Mouse (Mus musculus) liver, embryonic 15.5 days (tissue): ENCODE measurements at regions not wholly inside any gene's neighbourhood (a gene's known extent, or its start where the extent isn't known, plus 50 kb on each side); places are given as distances from the start of the nearest gene placed in this dataset.

Experiments
- ATAC-seq: fragments of 200-750 bp; cut with Nextera tagmentation; 2 replicates; pipeline ENCODE4 v1.8.0; 2017; ENCODE audit warnings: moderate number of reproducible peaks, mild to moderate bottlenecking, moderate library complexity; ENCODE audit not compliant: insufficient read depth
- H3K27ac ChIP-seq: fragments of 300-500 bp; sonication (generic); replicated peaks from 2 replicates; pipeline ENCODE4 v1.5.1; 2015; ENCODE audit warnings: mild to moderate bottlenecking, inconsistent platforms
- H3K27me3 ChIP-seq: fragments of 300-500 bp; sonication (generic); 2 replicates; pipeline ENCODE4 v1.6.1; 2015; ENCODE audit warnings: mild to moderate bottlenecking, inconsistent platforms
- H3K36me3 ChIP-seq: fragments of 300-500 bp; sonication (generic); replicated peaks from 2 replicates; pipeline ENCODE4 v1.6.1; 2015; ENCODE audit warnings: moderate library complexity, mild to moderate bottlenecking, inconsistent platforms
- H3K4me1 ChIP-seq: fragments of 300-500 bp; sonication (generic); replicated peaks from 2 replicates; pipeline ENCODE4 v1.6.1; 2015; ENCODE audit warnings: inconsistent platforms
- H3K4me2 ChIP-seq: fragments of 300-500 bp; sonication (generic); 2 replicates; pipeline ENCODE4 v1.6.1; 2015; ENCODE audit warnings: moderate library complexity, mild to moderate bottlenecking, inconsistent platforms
- H3K4me3 ChIP-seq: fragments of 300-500 bp; sonication (generic); replicated peaks from 2 replicates; pipeline ENCODE4 v1.5.1; 2015; ENCODE audit warnings: mild to moderate bottlenecking, inconsistent platforms
- H3K9ac ChIP-seq: fragments of 300-500 bp; sonication (generic); 2 replicates; pipeline ENCODE4 v1.6.1; 2015; ENCODE audit warnings: moderate library complexity, mild to moderate bottlenecking, inconsistent platforms
- H3K9me3 ChIP-seq: fragments of 300-500 bp; sonication (generic); replicated peaks from 2 replicates; pipeline ENCODE4 v1.6.1; 2016; ENCODE audit warnings: inconsistent platforms
- WGBS: fragments of 180-500 bp; shearing (Covaris S2); methylation state at CpG from one replicate; pipeline ENCODE4 v1.1.7; 2015; ENCODE audit warnings: mixed read lengths; ENCODE audit not compliant: insufficient replicate concordance; 5-methylcytosine and 5-hydroxymethylcytosine counted together

GRCm38 (mm10) chr12:71482619-71483018 lies 172.9 kb downstream of the Dact1 start:
- ATAC-seq = no peak
- Histone ChIP-seq H3K27ac (no peak overlapping the region), H3K36me3 (no peaks in the 10 kb centered on the region), H3K4me1 (no peaks in the 10 kb centered on the region), H3K9ac (no peak overlapping the region), H3K4me3 (no peak overlapping the region), H3K9me3 (no peaks in the 10 kb centered on the region), H3K27me3 (no peaks in the 10 kb centered on the region), H3K4me2 (no peak overlapping the region)
- WGBS = 30% methylated on average over 2 of the region's 2 CpGs

GRCm38 (mm10) chr12:71483536-71484165 lies 174.0 kb downstream of the Dact1 start:
- no peaks in the 10 kb centered on the region for H3K9me3 ChIP-seq
- H3K36me3 ChIP-seq = no peaks in the 10 kb centered on the region
- no peak overlapping the region for H3K4me3 ChIP-seq
- no peaks in the 10 kb centered on the region for H3K27me3 ChIP-seq
- 65% methylated on average over 7 of the region's 7 CpGs for WGBS
- no peak for ATAC-seq
- no peak overlapping the region for H3K4me2 ChIP-seq
- H3K27ac ChIP-seq = no peak overlapping the region
- no peak overlapping the region for H3K9ac ChIP-seq
- H3K4me1 ChIP-seq = no peaks in the 10 kb centered on the region

- Histone ChIP-seq H3K4me3 (no peak overlapping the region), H3K9ac (no peak overlapping the region), H3K4me1 (no peaks in the 10 kb centered on the region), H3K27ac (no peak overlapping the region), H3K4me2 (no peak overlapping the region), H3K36me3 (no peaks in the 10 kb centered on the region), H3K27me3 (no peaks in the 10 kb centered on the region), H3K9me3 (no peaks in the 10 kb centered on the region)
- no peak for ATAC-seq
- 76% methylated on average over 5 of the region's 5 CpGs for WGBS
Observed at GRCm38 (mm10) chr12:71484286-71484685, 174.6 kb downstream of the Dact1 start.

GRCm38 (mm10) chr12:71486078-71486477 lies 176.4 kb downstream of the Dact1 start:
- ATAC-seq = no peak
- no peaks in the 10 kb centered on the region for H3K27me3 ChIP-seq
- WGBS = 68% methylated on average over 12 of the region's 12 CpGs
- H3K36me3 ChIP-seq = no peaks in the 10 kb centered on the region
- H3K4me2 ChIP-seq = no peak overlapping the region
- no peak overlapping the region for H3K4me3 ChIP-seq
- H3K4me1 ChIP-seq = no peaks in the 10 kb centered on the region
- H3K9ac ChIP-seq = no peak overlapping the region
- H3K9me3 ChIP-seq = no peaks in the 10 kb centered on the region
- H3K27ac ChIP-seq = no peak overlapping the region

GRCm38 (mm10) chr12:71487591-71488435 lies 178.1 kb downstream of the Dact1 start:
- Histone ChIP-seq H3K27ac (no peak overlapping the region), H3K9ac (no peak overlapping the region), H3K27me3 (no peaks in the 10 kb centered on the region), H3K4me2 (no peak overlapping the region), H3K9me3 (no peaks in the 10 kb centered on the region), H3K4me1 (no peaks in the 10 kb centered on the region), H3K4me3 (no peak overlapping the region), H3K36me3 (no peaks in the 10 kb centered on the region)
- 58% methylated on average over 6 of the region's 6 CpGs for WGBS
- no peak for ATAC-seq

- H3K4me1 ChIP-seq = no peaks in the 10 kb centered on the region
- no peaks in the 10 kb centered on the region for H3K9me3 ChIP-seq
- H3K4me2 ChIP-seq = no peak overlapping the region
- no peak overlapping the region for H3K27ac ChIP-seq
- no peak for ATAC-seq
- H3K9ac ChIP-seq = no peak overlapping the region
- H3K27me3 ChIP-seq = no peaks in the 10 kb centered on the region
- 61% methylated on average over 7 of the region's 7 CpGs for WGBS
- no peaks in the 10 kb centered on the region for H3K36me3 ChIP-seq
- no peak overlapping the region for H3K4me3 ChIP-seq
Observed at GRCm38 (mm10) chr12:71489295-71489694, 179.6 kb downstream of the Dact1 start.

GRCm38 (mm10) chr12:71494803-71495293 lies 185.2 kb downstream of the Dact1 start:
- Histone ChIP-seq H3K27me3 (no peaks in the 10 kb centered on the region), H3K4me2 (no peak overlapping the region), H3K9me3 (no peaks in the 10 kb centered on the region), H3K4me3 (no peak overlapping the region), H3K9ac (no peak overlapping the region), H3K36me3 (no peaks in the 10 kb centered on the region), H3K4me1 (no peaks in the 10 kb centered on the region), H3K27ac (no peak overlapping the region)
- ATAC-seq = no peak
- WGBS = 63% methylated on average over 10 of the region's 10 CpGs

- Histone ChIP-seq H3K4me2 (no peak overlapping the region), H3K36me3 (no peaks in the 10 kb centered on the region), H3K27me3 (no peaks in the 10 kb centered on the region), H3K27ac (no peak overlapping the region), H3K4me3 (no peak overlapping the region), H3K9ac (no peak overlapping the region), H3K9me3 (no peaks in the 10 kb centered on the region), H3K4me1 (no peaks in the 10 kb centered on the region)
- ATAC-seq = no peak
- WGBS = 61% methylated on average over 14 of the region's 14 CpGs
Observed at GRCm38 (mm10) chr12:71498246-71499029, 188.8 kb downstream of the Dact1 start.

- 46% methylated on average over 7 of the region's 7 CpGs for WGBS
- no peak for ATAC-seq
- Histone ChIP-seq H3K27ac (no peak overlapping the region), H3K4me3 (no peak overlapping the region), H3K36me3 (no peaks in the 10 kb centered on the region), H3K27me3 (no peaks in the 10 kb centered on the region), H3K4me1 (no peaks in the 10 kb centered on the region), H3K9me3 (no peaks in the 10 kb centered on the region), H3K4me2 (no peak overlapping the region), H3K9ac (no peak overlapping the region)
Observed at GRCm38 (mm10) chr12:71501299-71501810, 191.7 kb downstream of the Dact1 start.

GRCm38 (mm10) chr12:71503265-71503664 lies 193.6 kb downstream of the Dact1 start:
- H3K4me2 ChIP-seq = no peak overlapping the region
- H3K9me3 ChIP-seq = no peaks in the 10 kb centered on the region
- H3K27ac ChIP-seq = no peak overlapping the region
- H3K9ac ChIP-seq = no peak overlapping the region
- H3K36me3 ChIP-seq = no peaks in the 10 kb centered on the region
- no peak overlapping the region for H3K4me3 ChIP-seq
- whole genome bisulfite sequencing = 62% methylated on average over 11 of the region's 11 CpGs
- ATAC-seq = no peak
- no peaks in the 10 kb centered on the region for H3K4me1 ChIP-seq
- H3K27me3 ChIP-seq = no peaks in the 10 kb centered on the region

GRCm38 (mm10) chr12:71506206-71506605 lies 196.5 kb downstream of the Dact1 start:
- no peak overlapping the region for H3K4me2 ChIP-seq
- WGBS = 56% methylated on average over 4 of the region's 4 CpGs
- no peak overlapping the region for H3K9ac ChIP-seq
- H3K36me3 ChIP-seq = no peaks in the 10 kb centered on the region
- no peaks in the 10 kb centered on the region for H3K27me3 ChIP-seq
- no peaks in the 10 kb centered on the region for H3K9me3 ChIP-seq
- H3K27ac ChIP-seq = no peak overlapping the region
- ATAC-seq = no peak
- H3K4me1 ChIP-seq = no peaks in the 10 kb centered on the region
- no peak overlapping the region for H3K4me3 ChIP-seq
